Mouse (Mus musculus): ENCODE measurements around the gene Lyrm7.
"Not testable (repeated sequence)": the region's sequence is repeated elsewhere in the genome, so short reads cannot be mapped to it uniquely, and the experiment has no call there.

The Lyrm7 gene

DNA sequence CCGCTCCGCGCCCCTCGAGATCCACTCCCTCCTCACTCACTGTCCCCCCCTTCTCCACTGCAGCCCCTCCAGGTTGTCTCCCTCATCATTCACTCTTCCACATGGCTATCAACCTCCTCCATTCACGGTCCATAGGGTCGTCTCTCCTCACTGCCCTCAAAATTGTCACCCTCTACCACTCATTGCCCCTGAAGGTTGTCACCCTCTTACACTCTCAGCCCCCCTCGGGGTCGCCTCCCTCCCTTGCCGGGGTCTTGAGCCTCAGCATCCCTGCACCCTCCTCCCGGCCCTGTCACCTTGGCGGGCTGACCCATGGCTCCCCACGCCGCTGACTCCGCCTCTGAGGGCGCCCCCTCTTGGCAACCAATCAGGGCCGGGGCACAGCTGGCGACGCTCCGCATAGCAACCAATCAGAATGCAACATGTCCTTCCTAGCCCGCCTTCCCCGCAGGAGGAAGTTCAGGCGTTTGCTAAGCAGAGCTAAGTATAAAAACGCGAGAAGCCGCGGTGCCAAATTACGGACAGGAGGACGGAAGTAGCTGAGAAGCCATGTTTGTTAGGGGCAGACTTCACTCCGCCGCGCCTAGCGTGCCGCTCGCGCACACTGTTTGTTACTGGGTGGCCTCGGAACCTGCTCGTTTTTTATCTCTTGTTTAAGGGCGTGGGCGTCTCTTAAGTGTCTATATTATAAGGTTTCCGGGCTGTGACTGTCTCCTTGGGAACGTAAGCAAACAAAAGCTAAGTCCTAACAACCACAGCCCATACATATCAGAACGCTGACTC, at the start of gene Lyrm7:
Gene Lyrm7 (minus strand): TSS at position 661 of the 783 bp plus-strand sequence.
- DNase-seq (ENCODE audit: low read depth, low spot score) = peak; percentile 99

DNA sequence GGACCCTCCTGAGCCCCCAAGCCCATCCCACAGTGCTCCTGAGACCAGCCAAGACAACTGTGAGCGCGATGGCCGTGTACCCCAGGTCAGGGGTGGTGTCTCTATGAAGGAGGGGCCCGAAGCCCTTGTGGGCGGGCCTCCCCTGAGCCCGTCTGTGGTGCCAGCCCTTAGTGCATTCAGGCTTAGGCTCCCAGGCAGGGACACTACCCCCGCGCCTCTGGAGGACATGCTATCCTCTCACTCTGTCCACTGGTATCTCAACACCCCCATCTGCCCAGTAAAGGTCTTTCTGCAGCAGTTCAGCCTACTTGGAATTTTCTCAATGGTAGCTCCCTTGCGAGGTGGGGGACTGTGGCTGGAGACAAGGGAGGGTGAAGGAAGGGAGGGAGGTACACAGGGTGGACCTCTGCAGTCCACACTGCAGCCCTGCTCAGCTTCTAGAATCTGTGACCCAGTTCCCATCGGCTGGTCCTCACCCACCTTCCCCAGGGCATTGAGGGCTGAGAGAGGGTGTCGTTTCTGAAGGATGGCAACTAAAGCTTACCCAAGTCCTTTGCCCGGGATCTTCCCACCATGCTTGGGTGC, 49.5 kb upstream of the Lyrm7 start:
- no peak for DNase-seq (ENCODE audit: low read depth, low spot score)

DNA sequence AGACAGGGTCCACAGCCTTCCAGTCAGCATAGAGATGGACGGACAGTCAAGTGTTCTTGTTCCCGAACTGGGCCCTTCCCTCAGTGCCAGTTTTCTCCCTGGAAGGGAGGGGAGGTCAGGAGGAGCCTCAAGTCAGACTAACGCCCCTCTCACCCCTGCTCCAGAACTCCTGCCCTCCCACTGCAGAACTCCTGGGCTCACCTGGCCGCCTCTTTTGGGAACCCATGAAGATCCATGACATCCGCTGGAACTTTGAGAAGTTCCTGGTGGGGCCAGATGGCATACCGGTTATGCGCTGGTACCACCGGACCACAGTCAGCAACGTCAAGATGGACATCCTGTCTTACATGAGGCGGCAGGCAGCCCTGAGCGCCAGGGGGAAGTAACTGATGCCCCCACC, 48.6 kb upstream of the Lyrm7 start:
- DNase-seq (ENCODE audit: low read depth, low spot score) = no peak

DNA sequence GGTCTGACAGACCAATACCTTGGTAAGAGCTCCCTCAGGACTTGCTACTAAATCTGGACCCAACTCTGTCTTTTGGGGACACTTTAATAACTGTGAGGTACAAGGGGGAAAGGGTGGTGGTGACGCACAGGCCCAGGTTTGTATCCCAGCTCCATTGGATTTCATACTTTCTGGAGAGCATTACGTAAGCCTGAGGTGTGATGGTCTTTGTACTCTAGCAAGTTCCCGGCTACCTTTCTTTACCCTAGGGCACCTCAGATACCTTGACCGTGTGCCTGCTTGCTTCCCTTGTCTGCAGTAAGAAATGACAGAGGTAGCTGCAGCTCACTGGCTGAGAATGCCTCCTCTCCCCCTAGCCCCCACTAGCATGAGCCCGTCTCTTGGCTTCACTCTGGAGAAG, 46.5 kb upstream of the Lyrm7 start:
- no peak for DNase-seq (ENCODE audit: low read depth, low spot score)

DNA sequence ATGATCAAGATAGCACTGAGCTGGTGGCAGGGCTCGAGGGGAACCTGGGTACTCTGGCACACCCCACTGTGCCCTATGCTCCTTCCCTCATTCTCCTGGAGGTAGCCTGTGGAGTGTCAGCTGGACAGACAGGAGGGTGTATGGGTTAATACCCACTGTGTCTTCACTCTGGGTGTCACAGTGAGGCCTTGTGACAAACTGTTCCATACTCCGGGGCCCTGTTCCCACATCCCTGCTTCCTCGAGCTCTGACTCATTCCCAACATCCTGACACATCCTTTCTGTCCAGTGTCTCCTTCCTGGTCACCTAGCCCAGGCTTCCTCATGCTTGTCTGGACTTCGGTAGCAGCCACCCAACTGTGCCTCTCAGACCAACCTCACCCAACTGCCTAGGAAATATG, 45.8 kb upstream of the Lyrm7 start:
- DNase-seq (ENCODE audit: low read depth, low spot score) = no peak

DNA sequence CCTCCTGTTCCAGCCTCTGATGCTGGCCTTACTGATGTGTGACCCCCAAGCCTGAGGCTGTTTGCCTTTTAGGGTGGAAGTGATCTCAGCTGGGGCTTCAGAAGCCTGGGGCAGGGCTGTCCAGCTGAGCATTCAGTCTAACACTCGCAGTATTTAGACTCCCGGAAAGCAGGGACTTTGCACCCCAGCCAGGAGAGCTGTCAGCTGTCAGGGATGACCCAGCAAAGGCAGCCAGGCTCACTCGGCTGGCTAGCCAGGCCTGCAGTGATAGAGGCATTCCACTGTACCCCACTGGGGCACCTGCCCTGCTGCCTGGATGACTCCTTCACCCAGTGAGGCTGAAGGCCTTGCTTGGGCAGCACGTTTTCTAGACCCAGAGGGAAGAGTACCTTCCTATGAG, 45.2 kb upstream of the Lyrm7 start:
- DNase-seq (ENCODE audit: low read depth, low spot score) = no peak

DNA sequence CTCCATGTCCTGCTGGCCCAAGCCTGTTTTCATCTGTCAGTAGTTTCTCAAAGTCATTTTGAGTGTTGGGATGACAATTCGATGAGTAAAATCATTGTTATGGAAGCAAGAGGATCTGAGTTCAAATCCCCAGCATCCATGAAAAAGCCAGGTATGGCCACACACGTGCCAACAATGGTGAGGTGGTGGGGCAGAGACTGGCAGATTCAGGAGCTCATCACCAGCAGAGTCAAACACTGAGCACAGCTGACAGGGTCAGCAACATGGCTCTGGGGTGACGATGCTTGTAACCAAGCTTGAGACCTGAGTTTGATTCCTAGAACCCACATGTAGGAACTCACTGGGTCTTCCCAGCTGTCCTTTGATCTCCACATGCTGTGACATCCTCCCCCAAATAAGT, 44.4 kb upstream of the Lyrm7 start:
- no peak for DNase-seq (ENCODE audit: low read depth, low spot score)

DNA sequence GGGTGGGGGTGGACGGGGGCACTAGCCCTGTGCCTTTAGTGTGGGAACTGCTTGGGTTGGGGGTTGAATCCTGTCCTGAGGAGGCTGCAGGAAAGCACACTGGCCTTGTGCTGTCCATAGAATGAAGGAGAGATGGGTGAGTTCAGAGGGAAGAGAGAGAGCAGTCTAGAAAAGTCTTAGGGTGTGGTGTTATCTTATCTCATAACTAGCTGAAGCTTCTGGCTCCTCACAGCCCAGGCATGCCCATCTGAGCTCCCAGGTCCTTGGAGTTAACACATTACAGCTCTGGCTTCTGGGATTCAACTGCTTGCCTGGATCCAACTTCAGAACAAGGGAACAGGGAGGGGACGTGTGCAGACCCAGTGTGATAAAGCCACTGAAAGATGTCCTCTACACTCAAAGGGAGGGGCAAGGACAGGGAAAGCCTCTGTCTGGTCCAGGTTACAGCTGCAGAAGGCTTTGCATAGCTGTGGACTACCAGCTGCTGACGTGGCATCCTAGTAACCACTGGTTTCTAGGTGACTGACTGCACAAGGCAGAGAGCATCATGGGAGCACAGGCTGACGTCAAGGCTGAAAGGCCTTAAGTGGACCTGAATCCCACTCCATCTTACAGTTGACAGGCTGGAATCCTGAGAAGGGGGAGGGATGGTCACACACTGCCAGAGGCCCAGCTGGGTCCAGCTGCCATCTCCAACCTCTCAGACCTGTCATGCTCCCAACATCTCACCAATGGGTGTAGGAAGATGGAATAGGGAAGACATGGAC, 43.4 kb upstream of the Lyrm7 start:
- no peak for DNase-seq (ENCODE audit: low read depth, low spot score)

DNA sequence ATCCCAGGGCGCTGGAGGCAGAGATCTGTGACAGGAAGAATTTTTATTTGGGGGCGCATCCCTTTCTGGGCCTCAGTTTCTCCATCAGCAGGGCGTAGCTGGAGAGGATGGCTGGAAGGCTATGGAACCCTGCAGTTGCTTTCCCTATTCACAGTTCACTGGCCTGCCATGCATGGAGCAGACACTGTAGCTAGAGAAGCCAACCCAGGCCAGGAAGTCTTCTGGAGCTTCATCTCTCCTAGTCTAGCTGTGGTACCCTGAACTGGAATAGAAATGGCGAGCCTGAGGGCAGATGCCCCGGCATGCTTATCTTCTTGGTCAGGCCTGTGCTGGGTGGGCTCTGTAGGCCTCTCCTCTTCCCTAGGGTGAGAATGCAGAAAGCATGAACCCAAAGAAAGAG, 42.6 kb upstream of the Lyrm7 start:
- no peak for DNase-seq (ENCODE audit: low read depth, low spot score)

DNA sequence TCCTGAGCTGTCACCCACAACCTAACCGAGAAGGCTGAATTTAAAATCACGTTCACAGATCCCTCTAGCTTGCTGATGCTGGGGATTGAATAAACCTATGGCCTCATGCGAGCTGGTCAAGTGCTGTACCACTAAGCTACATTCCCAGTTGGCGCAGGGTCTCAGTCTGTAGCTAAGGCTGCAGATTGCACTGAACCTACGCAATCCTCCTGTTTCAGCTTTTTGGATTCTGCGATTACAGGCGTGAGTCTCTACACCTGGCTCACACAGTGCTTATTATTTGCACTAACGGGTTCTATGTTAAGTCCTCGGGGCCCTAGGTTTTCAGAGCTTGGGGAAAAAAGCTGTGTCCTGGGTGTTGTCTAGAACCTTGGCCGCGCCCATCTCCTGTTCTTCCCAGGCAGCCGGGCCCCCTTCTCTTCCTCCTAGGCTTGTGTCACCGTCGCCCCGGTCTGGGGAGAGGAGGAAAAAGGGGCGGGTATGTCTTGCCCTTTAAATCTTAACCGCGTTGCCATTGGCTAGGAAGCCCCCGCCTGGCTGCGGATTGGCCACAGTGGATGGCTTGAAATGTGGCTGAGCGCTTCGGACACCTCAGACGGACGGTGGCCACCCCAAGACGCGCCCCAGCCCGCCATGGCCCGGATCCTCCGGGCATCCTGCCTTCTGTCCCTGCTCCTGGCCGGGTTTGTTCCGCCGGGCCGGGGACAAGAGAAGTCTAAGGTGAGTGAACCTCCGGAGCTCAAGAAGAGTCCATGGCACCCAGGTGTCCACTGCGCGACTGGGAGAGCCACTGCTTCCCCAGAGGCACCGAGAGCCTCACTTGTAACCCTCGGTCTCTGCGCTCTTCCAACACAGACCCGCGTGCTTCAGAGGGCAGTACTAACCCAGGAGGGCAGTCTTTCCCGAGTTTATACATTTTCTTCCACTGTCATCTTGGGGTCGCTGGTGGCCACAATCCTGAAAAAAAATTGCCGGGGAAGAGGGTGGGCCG, 41.9 kb upstream of the Lyrm7 start, which contains the start of gene Gpx3:
Gene Gpx3 (plus strand): TSS at position 121 of the 991 bp plus-strand sequence.
- peak; percentile 42 for DNase-seq (ENCODE audit: low read depth, low spot score)

DNA sequence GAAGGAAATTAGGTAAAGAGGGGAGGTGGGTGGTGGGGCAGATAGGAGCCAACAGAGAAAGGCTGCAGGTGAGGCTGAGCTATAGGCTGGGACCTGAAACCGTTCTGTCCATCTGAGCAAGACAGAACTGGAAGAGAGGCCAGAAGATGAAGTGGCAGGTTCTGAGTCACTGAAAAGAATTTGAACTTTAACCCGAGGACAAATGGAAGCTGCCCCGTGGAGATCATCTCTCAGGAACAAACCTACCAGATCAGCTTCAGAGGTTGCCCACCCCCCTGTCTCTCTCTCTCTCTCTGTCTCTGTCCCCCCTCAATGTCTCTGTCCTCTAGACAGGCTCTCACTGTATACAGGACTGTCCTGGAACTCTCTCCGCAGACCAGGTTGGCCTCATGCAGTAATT, 38.9 kb upstream of the Lyrm7 start:
- no peak for DNase-seq (ENCODE audit: low read depth, low spot score)

DNA sequence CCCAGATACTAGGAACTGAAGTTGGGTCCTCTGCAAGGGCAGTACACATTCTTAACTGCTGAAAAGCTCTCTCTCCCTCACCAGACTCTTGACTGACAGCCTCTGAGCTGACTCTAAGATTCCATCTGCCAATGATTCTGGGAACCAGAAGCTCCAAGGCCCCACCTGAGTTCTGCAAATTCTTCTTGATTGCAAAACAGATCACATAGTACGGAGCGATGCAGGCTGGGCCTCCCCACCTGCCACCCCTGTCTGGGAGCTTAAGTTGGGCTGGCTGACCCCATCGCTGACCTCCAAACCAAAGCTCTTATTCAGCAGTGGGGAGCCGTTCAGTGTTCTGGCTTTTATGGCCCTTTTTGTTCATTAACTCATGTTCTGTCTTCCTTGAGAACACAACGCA, 36.8 kb upstream of the Lyrm7 start:
- no peak for DNase-seq (ENCODE audit: low read depth, low spot score)

DNA sequence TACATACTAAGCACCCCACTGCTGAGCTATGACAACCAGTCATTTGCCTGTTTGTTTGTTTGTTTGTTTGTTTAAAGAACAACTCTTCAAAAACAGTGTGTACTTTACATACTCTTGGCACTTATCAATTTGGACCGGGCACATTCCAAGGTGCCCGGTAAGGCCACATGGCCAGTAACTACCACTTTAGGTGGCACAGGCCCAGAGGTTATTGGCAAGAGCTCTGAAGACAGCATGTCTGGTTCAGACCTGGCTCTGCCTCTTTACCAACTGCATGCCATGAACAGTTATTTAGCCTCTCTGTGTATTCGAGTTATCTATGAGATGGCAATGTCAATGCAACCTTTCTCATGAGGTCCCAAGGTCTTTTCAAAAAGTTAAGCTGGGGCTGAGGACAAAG, 35.9 kb upstream of the Lyrm7 start:
- not testable (repeated sequence) for DNase-seq (ENCODE audit: low read depth, low spot score)

DNA sequence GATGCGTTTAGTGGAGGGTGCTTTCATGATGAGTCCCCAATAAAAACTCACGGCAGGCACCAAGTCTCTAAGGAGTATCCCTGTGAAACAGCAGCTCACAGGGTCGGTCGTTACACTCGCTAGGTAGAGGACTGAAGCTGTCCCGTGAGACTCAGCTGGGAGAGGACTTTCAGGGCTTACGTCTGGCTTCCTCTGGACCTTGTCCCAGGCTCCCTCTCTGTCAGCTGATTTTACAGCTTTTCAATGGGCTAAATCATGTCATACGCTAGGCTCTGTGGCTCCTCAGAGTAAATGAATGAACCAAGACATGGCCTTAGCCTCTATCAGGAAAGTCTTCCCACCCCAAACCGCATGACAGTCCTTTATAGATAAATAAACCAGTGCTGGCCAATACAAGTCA, 33.9 kb upstream of the Lyrm7 start:
- DNase-seq (ENCODE audit: low read depth, low spot score) = no peak

DNA sequence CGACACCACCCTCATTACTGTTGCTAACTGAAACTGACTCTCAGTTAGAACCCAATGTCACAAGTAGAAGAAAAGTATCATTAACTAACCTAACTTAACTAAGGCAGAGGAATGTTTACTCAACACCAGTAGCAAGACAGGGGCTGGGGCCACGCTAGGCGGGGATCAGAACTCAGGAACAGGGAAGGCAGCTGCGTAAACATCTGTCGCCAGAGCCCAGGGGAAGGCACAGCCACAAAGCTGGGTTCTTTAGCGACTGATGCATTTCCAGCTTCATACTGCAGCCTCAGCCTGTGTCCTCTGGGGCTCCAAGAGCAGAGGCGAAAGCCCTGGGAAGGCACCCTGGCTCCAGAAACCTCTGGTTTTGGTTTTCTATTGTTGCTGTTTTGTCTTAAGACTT, 31.4 kb upstream of the Lyrm7 start:
- no peak for DNase-seq (ENCODE audit: low read depth, low spot score)

DNA sequence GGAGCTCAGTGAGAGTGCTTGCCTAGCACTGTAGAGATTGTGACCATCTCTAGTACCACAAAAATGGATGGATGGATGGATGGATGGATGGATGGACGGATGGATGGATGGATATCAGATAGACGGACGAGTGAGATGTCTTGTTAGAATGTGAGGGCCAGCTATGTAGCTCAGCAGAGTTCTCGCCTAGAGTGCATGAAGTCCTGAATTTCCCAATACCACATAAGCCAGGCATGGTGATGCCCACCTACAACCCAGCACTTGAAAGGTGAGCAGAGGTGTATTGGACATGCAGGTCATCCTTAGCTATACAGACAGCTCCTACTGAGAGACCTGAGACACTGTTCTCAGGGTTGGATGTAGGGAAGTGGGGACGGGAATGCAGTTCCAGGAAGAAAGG, 30.6 kb upstream of the Lyrm7 start:
- no peak for DNase-seq (ENCODE audit: low read depth, low spot score)

DNA sequence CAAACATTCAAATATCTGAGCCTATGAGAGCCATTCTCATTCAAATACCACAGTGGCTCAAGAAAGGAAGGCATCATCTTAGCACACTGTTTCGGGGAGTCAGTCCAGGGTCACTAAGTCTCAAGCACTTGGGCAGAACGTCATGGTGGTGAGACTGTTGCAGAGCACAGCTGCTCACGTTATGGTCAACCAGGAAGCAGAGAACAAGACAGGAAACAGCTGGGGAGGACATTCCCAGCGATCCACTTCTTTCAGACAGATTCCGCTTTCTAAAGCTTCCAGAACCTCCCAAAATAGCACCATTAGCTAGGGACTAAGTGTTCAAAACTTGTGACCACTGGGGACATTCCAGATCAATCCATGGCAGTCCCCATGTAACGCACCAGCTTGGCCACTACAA, 27.2 kb upstream of the Lyrm7 start:
- DNase-seq (ENCODE audit: low read depth, low spot score) = no peak

DNA sequence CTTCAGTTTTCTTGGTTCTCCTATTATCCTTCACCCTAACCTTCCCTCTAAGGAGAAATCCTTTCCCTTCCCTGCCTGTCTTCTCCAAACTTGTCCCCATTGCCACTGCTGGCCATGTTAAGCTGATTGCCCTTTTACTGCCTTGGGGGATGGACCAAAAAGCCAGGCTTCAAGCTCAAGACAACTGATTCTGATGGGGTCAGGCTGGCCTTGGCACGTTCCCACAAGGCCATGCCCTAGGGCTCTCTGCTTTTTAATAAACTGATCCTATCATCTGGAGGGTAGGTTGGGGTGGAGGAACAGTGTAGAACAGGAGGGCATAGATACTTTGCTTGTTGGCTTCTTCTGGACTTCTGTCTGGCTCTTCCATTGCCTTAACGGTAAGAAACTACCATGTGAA, 24.7 kb upstream of the Lyrm7 start:
- no peak for DNase-seq (ENCODE audit: low read depth, low spot score)

DNA sequence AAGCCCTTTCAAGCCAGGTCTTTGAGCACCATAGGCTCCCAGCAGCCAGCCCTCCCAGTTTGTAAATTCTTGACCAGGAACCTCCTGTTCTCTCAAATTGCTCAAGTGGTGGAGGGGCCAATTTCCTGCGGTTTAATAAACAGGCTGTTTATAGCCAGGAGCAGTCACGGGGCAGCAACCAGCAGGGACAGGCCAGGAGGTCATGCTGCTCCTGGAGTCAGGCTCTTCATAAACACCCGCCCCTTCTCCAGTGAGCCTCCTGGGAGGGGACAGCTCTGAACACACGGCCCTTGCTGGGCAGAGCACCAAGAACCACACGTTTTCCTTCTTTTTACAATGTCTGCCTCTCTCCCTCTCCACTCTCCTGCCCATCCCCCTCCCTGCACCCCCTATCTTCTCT, 24.2 kb upstream of the Lyrm7 start:
- no peak for DNase-seq (ENCODE audit: low read depth, low spot score)

DNA sequence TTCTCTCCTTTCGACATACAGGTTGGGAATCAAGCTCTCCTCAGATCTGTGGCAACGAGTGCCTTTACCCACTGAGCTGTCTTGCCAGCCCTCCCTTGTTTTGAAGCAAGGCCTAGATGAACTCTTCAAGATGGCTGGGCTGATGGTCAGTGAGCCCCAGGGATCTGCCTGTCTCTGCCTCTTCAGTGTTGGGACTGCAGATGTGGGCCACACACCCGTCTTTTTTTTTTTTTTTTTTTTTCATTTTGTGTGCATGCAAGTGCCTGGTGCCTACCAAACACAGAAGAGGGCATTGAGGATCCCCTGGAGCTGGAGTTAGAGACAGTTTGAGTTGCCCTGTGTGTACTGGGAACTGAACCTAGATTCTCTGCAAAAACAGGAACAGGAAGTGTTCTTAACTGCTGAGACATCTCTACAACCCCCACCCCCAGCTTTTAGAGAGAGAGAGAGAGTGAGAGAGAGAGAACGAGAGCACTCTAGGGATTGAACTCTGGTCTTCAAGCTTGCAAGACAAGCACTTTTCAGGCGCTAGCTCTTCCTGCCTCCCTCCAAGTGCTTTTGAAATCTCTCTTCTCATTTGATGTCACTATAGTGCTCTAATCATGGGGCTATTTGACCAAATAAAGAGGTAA, 23.6 kb upstream of the Lyrm7 start:
- DNase-seq (ENCODE audit: low read depth, low spot score) = no peak

DNA sequence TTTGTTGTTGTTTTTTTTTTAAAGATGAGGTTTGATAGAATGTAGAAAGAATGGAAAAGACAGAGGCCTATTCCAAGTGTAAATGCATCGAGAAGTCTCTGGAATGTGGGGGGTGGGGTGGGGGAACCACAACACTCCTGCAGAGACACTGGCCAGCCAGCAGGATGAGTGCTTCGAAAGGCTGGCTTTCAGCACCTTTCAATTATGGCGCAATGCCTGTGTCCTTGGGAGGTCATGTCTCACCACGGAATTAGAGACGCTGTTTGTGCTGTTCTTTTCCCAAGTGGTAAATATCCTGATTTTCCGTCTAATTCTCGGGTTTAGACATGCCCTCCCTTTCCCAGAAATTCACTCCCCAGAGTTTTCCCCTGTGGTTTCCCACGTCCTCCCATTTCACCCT, 22.0 kb upstream of the Lyrm7 start:
- DNase-seq (ENCODE audit: low read depth, low spot score) = no peak
